Comparison of ENCODE assay signal across 8 mouse cellular contexts in the genomic region with DNA sequence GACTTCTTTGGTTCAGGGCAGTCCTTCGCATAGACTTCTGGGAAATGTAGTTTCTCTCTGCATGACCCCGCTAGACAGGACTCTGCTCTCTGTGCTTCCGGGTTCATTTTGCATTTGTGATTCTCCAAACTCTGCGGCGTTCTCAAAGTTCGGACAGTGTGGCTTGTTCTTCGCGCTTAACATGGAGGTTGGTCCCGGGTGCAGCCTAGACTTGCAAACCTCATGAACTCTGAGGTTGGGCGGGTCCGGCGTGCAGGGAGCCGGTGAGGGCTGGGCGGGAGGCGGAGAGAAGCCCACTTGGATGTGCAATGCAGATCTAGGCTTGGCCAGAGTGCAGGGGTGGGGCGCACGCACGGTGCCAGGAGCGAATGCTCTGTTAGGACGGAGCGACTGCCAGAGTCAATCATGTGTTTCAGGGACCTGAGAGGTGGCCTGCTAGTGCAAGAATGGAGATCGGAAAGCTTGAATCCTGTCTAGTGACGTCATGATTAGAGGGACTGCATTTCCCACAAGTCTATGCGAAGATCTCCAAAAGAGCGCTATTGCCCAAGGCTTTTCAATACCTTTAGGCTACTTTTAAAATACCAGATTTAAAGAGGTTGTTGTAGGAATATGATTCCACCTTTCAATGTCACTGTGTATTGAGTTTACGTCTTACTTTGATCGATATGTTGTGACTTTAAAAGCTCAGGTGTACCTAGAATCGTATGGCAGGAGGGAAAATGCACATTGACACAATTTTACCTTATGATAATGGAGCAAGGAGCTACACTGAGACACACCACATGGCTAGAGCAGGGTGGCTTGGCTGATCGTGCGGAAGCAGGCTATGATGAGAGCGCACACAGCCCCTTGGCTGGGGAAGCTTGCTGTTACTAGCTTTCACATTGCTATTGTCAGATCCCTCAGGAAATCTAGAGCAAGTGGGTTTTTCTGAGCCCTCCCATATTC. TPM values are rescaled to one million over a fixed set of nuclear protein-coding genes. Genes with fewer than 3 reads are reported as not detected.
A peak's percentile ranks its signal among the peaks of the same experiment; 100 is the strongest.
DNase-seq lines count a peak whose midpoint lies in the region; ATAC-seq and TF ChIP-seq lines count a peak whose summit lies in the region.

A gene (plus strand): TSS at position 31 of the 951 bp plus-strand sequence.

- 0 out of 2 replicates have a peak, but pooled peaks cover 3% of the 10 kb centered on the region for H3K4me1 ChIP-seq in hindbrain, embryonic 10.5 days (replicated peaks)
- no peaks in the 10 kb centered on the region for H3K4me1 ChIP-seq in lung, postnatal 0 days (ENCODE audit: insufficient read depth, low read depth, low read length)

- peak; percentile 83 for DNase-seq in MN1 (ENCODE audit: low spot score)
- peak; percentile 78 for DNase-seq in cerebellum, adult 8-10 months
- DNase-seq in hindbrain, embryonic 10.5 days (ENCODE audit: low spot score) = peak; percentile 85
- DNase-seq in layer of hippocampus, adult 9-11 months = peak; percentile 84
- DNase-seq in lung, postnatal 0 days (ENCODE audit: low spot score) = peak; percentile 93
- peak; percentile 61 for DNase-seq in ovary, postnatal 14 days (ENCODE audit: low spot score)
- peak; percentile 70 for DNase-seq in thymus, postnatal 14 days

- H3K9me3 ChIP-seq in hindbrain, embryonic 10.5 days = peaks cover 14% of the 10 kb centered on the region
- H3K9me3 ChIP-seq in lung, postnatal 0 days (ENCODE audit: low read length) = no peaks in the 10 kb centered on the region

- H3K9ac ChIP-seq in lung, postnatal 0 days (replicated peaks; ENCODE audit: low read depth) = peak within 1 kb of the TSS; percentile 29; the same call in 1 of the 2 replicates

- H3K27ac ChIP-seq in hindbrain, embryonic 10.5 days = peak within 1 kb of the TSS; percentile 93
- H3K27ac ChIP-seq in lung, postnatal 0 days (ENCODE audit: low read length) = peak within 1 kb of the TSS; percentile 66

- H3K27me3 ChIP-seq in hindbrain, embryonic 10.5 days (ENCODE audit: insufficient read depth, poor library complexity, severe bottlenecking) = no peaks in the 10 kb centered on the region
- no peaks in the 10 kb centered on the region for H3K27me3 ChIP-seq in lung, postnatal 0 days (replicated peaks; ENCODE audit: insufficient read depth, low read length)

- WGBS in hindbrain, embryonic 10.5 days = 5% methylated on average over 31 of the region's 31 CpGs
- 4% methylated on average over 31 of the region's 31 CpGs for WGBS in lung, postnatal 0 days

- ATAC-seq in frontal cortex, adult (ENCODE audit: low TSS enrichment) = peak; percentile 98
- peak; percentile 97 for ATAC-seq in lung, postnatal 0 days

- no peak for TF ChIP-seq EP300 in lung, postnatal 0 days (IDR thresholded peaks at IDR 0.05)

- H3K4me2 ChIP-seq in lung, postnatal 0 days (replicated peaks; ENCODE audit: low read depth, low read length) = peak within 1 kb of the TSS; percentile 61

- H3K36me3 ChIP-seq in hindbrain, embryonic 10.5 days = peaks cover 12% of the 10 kb centered on the region
- no peaks in the 10 kb centered on the region for H3K36me3 ChIP-seq in lung, postnatal 0 days (ENCODE audit: insufficient read depth, low read length)

- peak within 1 kb of the TSS; percentile 79 for H3K4me3 ChIP-seq in hindbrain, embryonic 10.5 days
- peak within 1 kb of the TSS; percentile 73 for H3K4me3 ChIP-seq in lung, postnatal 0 days (ENCODE audit: low read depth, low read length)

- TF ChIP-seq CTCF in lung, postnatal 0 days (IDR thresholded peaks at IDR 0.05) = no peak

RNA-seq across cellular contexts. Expression of the gene that starts here (rescaled TPM):
- polyA plus RNA-seq in hindbrain, embryonic 10.5 days (2016; fragmentation: Nextera tagmentation; extraction: Ambion mirVana) = 5.4 and 6.4 TPM in 2 replicates
- polyA plus RNA-seq in lung, postnatal 0 days (2015; fragmentation: Nextera tagmentation; extraction: Ambion mirVana) = 4.1 and 4.9 TPM in 2 replicates

Comparison
In these comparisons a context has a peak if more than half of its experiments do, and no peak if none do; other contexts are left out.
1. Peak in every context shown above with its lines: DNase-seq, ATAC-seq, H3K4me3 ChIP-seq and H3K27ac ChIP-seq.